Mouse (Mus musculus) MEL (cell line): ENCODE data around the gene Col18a1. TPM values are rescaled to one million over a fixed set of nuclear protein-coding genes. Genes with fewer than 3 reads are reported as not detected.
"Not testable (repeated sequence)": the region's sequence is repeated elsewhere in the genome, so short reads cannot be mapped to it uniquely, and the experiment has no call there.

ENCODE experiments used
- DNase-seq: peaks from one replicate; pipeline ENCODE4 v3.0.0; 2011; ENCODE audit warnings: low read depth, low spot score
- H3K27ac ChIP-seq: 2 replicates; pipeline ENCODE4 v1.5.1; 2012; ENCODE audit warnings: low read depth, mild to moderate bottlenecking, control low read depth, low read length, moderate library complexity; ENCODE audit not compliant: control insufficient read depth
- H3K27me3 ChIP-seq, 2 experiments: fragments of 150-350 bp in 1 of 2; sonication (generic) in 1 of 2; 2 replicates each; pipeline ENCODE4 v1.6.1; 2012; ENCODE audit warnings: low read length in 2 of 2, mild to moderate bottlenecking in 2 of 2, improper control_type of control experiment in 1 of 2, moderate library complexity in 1 of 2; ENCODE audit not compliant: insufficient read depth in 2 of 2, control insufficient read depth in 1 of 2
- H3K36me3 ChIP-seq, 2 experiments: 2 replicates each; pipeline ENCODE4 v1.6.1; 2012 to 2014; ENCODE audit warnings: low read length in 2 of 2, improper control_type of control experiment in 1 of 2, inconsistent platforms in 1 of 2, mild to moderate bottlenecking in 1 of 2; ENCODE audit not compliant: insufficient read depth in 2 of 2, control insufficient read depth in 1 of 2
- H3K4me1 ChIP-seq, 2 experiments: fragments of 150-350 bp in 1 of 2; sonication (generic) in 1 of 2; 2 replicates each; pipeline ENCODE4 v1.6.1; 2012; ENCODE audit warnings: low read length in 2 of 2, improper control_type of control experiment in 1 of 2, mild to moderate bottlenecking in 1 of 2; ENCODE audit not compliant: insufficient read depth in 2 of 2, control insufficient read depth in 1 of 2
- H3K4me3 ChIP-seq, 2 experiments: fragments of 150-350 bp in 1 of 2; sonication (generic) in 1 of 2; 2 replicates each; pipeline ENCODE4 v1.5.1; 2012; ENCODE audit warnings: low read depth in 2 of 2, low read length in 2 of 2, mild to moderate bottlenecking in 2 of 2, moderate library complexity in 2 of 2, control low read depth in 1 of 2, improper control_type of control experiment in 1 of 2; ENCODE audit not compliant: control insufficient read depth in 1 of 2, insufficient read depth in 1 of 2
- H3K79me2 ChIP-seq: 2 replicates; pipeline ENCODE4 v1.6.1; 2012; ENCODE audit warnings: mild to moderate bottlenecking, low read length, moderate library complexity; ENCODE audit not compliant: control insufficient read depth, poor library complexity, insufficient read depth
- H3K9ac ChIP-seq: 2 replicates; pipeline ENCODE4 v1.6.1; 2012; ENCODE audit warnings: low read depth, mild to moderate bottlenecking, control low read depth, low read length, moderate library complexity; ENCODE audit not compliant: control insufficient read depth, poor library complexity, severe bottlenecking
- H3K9me3 ChIP-seq: fragments of 150-350 bp; sonication (generic); replicated peaks from 2 replicates; pipeline ENCODE4 v1.6.1; 2012; ENCODE audit warnings: mild to moderate bottlenecking, low read length, improper control_type of control experiment, moderate library complexity; ENCODE audit not compliant: insufficient read depth
- CHD1 ChIP-seq: IDR thresholded peaks from 2 replicates; pipeline ENCODE4 v1.6.1; 2012; ENCODE audit warnings: low read depth, mild to moderate bottlenecking, inconsistent platforms, low read length, improper control_type of control experiment
- CTCF ChIP-seq, 3 experiments: IDR thresholded peaks in 2 of 3; conservative IDR thresholded peaks in 1 of 3; 2 replicates each; pipeline ENCODE4 v1.5.1; 2011 to 2012; ENCODE audit warnings: low read length in 3 of 3, low read depth in 2 of 3, mild to moderate bottlenecking in 2 of 3, improper control_type of control experiment in 1 of 3, inconsistent platforms in 1 of 3, mixed read lengths in 1 of 3, moderate library complexity in 1 of 3; ENCODE audit not compliant: control insufficient read depth in 1 of 3, insufficient read depth in 1 of 3, poor library complexity in 1 of 3, severe bottlenecking in 1 of 3
- EP300 ChIP-seq, 2 experiments: IDR thresholded peaks; 2 replicates each; pipeline ENCODE4 v1.6.1; 2011; ENCODE audit warnings: improper control_type of control experiment in 2 of 2, low read length in 2 of 2, low read depth in 1 of 2, mild to moderate bottlenecking in 1 of 2
- ETS1 ChIP-seq: IDR thresholded peaks from 2 replicates; pipeline ENCODE4 v1.6.1; 2012; ENCODE audit warnings: low read depth, mild to moderate bottlenecking, inconsistent platforms, low read length, improper control_type of control experiment, moderate library complexity
- GABPA ChIP-seq: IDR thresholded peaks from 2 replicates; pipeline ENCODE4 v1.6.1; 2012; ENCODE audit warnings: low read depth, mild to moderate bottlenecking, inconsistent platforms, low read length, improper control_type of control experiment, moderate library complexity
- JUND ChIP-seq: IDR thresholded peaks from 2 replicates; pipeline ENCODE4 v1.6.1; 2011; ENCODE audit warnings: low read depth, mild to moderate bottlenecking, improper control_type of control experiment, low read length
- MAZ ChIP-seq: IDR thresholded peaks from 2 replicates; pipeline ENCODE4 v1.6.1; 2012; ENCODE audit warnings: low read depth, mild to moderate bottlenecking, inconsistent platforms, low read length, improper control_type of control experiment
- MXI1 ChIP-seq: IDR thresholded peaks from 2 replicates; pipeline ENCODE4 v1.6.1; 2011; ENCODE audit warnings: mild to moderate bottlenecking, low read depth, low read length, improper control_type of control experiment
- POLR2A ChIP-seq, 2 experiments: IDR thresholded peaks; 2 replicates each; pipeline ENCODE4 v1.6.1; 2011 to 2012; ENCODE audit warnings: low read length in 2 of 2, mild to moderate bottlenecking in 2 of 2, control low read depth in 1 of 2, improper control_type of control experiment in 1 of 2, low read depth in 1 of 2, moderate library complexity in 1 of 2; ENCODE audit not compliant: control insufficient read depth in 1 of 2, insufficient read depth in 1 of 2, poor library complexity in 1 of 2
- POLR2AphosphoS5 ChIP-seq: IDR thresholded peaks from 2 replicates; pipeline ENCODE4 v1.6.1; 2012; ENCODE audit warnings: low read depth, borderline replicate concordance, mild to moderate bottlenecking, inconsistent platforms, low read length, moderate library complexity, mixed read lengths
- RAD21 ChIP-seq: IDR thresholded peaks from 2 replicates; pipeline ENCODE4 v1.6.1; 2011; ENCODE audit warnings: mild to moderate bottlenecking, low read depth, low read length, improper control_type of control experiment
- SMC3 ChIP-seq: IDR thresholded peaks from 2 replicates; pipeline ENCODE4 v1.6.1; 2011; ENCODE audit warnings: low read depth, low read length, improper control_type of control experiment
- TAL1 ChIP-seq: IDR thresholded peaks from 2 replicates; pipeline ENCODE4 v1.6.1; 2012; ENCODE audit warnings: mild to moderate bottlenecking, inconsistent platforms, low read length, moderate library complexity, mixed read lengths
- TCF12 ChIP-seq: IDR thresholded peaks from 2 replicates; pipeline ENCODE4 v1.6.1; 2014; ENCODE audit warnings: low read depth, mild to moderate bottlenecking, inconsistent platforms, low read length, improper control_type of control experiment, moderate library complexity
- USF2 ChIP-seq, 2 experiments: IDR thresholded peaks; 2 replicates each; pipeline ENCODE4 v1.6.1; 2011 to 2012; ENCODE audit warnings: improper control_type of control experiment in 2 of 2, low read length in 2 of 2, borderline replicate concordance in 1 of 2, inconsistent platforms in 1 of 2, low read depth in 1 of 2, mild to moderate bottlenecking in 1 of 2; ENCODE audit not compliant: insufficient read depth in 1 of 2
- polyA plus RNA-seq, 2 experiments: library from polyadenylated mRNA; stranded (reverse) in 1 of 2; unstranded in 1 of 2; fragments of >175 nt in 1 of 2; fragments of >200 nt in 1 of 2; gene quantifications; 2 replicates each; pipeline versions ENCODE4 v1.2.1 to v1.2.4; 2012; ENCODE audit warnings: low replicate concordance in 2 of 2, low read depth in 1 of 2; ENCODE audit not compliant: insufficient read length in 2 of 2, insufficient read depth in 1 of 2, missing spikeins in 1 of 2
- total RNA-seq: library from RNA; depleted of rRNA; stranded (reverse); fragments of 300-350 nt; gene quantifications from 2 replicates; pipeline ENCODE4 v1.2.3, GENCODE M21; 2012

The Col18a1 gene
- total and polyA plus RNA-seq, 3 experiments = 0.46 to 1.3 TPM; not detected in 1

- peaks cover 0 to 6% of the 10 kb centered on the region in 2 experiments; a peak in 2 of 4 replicates for H3K36me3 ChIP-seq
Measured at GRCm38 (mm10) chr10:77136205-77136604, 30.1 kb downstream of the Col18a1 start.

DNA sequence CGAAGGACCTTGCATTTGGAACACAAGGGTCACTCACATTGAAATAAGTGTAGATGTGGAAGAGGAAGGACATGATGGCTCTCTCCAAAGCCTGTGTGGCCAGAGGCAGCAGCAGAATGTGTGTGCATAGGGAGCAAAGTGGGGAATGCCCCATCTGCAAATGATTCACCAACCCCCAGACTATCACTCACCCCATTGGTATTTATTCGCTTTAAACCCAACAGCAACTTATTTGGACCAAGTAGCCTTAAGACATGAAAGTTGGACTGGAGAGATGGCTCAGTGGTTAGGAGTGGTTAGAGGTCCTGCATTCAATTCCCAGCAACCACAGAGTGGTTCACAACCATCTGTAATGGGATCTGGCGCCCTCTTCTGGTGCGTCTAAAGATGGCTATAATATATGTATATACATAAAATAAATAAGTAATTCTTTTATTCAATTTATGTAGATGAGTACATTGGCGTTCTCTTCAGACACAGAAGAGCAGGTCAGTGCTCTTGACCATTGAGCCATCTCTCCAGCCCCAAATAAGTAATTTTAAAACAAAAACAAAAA, 31.0 kb downstream of the Col18a1 start:
- Histone ChIP-seq H3K9me3 (no peaks in the 10 kb centered on the region), H3K4me1 (peaks cover 0 to 9% of the 10 kb centered on the region in 2 experiments)
- peak; percentile 48 for DNase-seq

More at GRCm38 (mm10) chr10:77136205-77136604, 30.1 kb downstream of the Col18a1 start:
- no peak overlapping the region for H3K9ac ChIP-seq
- TF ChIP-seq MAZ (no peak), USF2 (IDR thresholded peaks at IDR 0.05; ENCODE audit: borderline replicate concordance in 1 of 2, insufficient read depth in 1 of 2, low read depth in 1 of 2, low read length in 2 of 2) (no peak), JUND (no peak), EP300 (IDR thresholded peaks at IDR 0.05; ENCODE audit: low read depth in 1 of 2, low read length in 2 of 2) (no peak), POLR2A (IDR thresholded peaks at IDR 0.05; ENCODE audit: control insufficient read depth in 1 of 2, insufficient read depth in 1 of 2, low read depth in 1 of 2, low read length in 2 of 2, poor library complexity in 1 of 2) (no peak), TAL1 (no peak), ETS1 (no peak), TCF12 (no peak)
- TF ChIP-seq, all 39 proteins: peak for 0
- no peaks in the 10 kb centered on the region for H3K79me2 ChIP-seq
- DNase-seq = no peak
- H3K4me3 ChIP-seq = no peak overlapping the region
- peaks cover 0 to 9% of the 10 kb centered on the region in 2 experiments for H3K4me1 ChIP-seq
- no peak overlapping the region for H3K27ac ChIP-seq
- no peaks in the 10 kb centered on the region for H3K27me3 ChIP-seq
- H3K9me3 ChIP-seq = no peaks in the 10 kb centered on the region

GRCm38 (mm10) chr10:77134807-77135152, 31.6 kb downstream of the Col18a1 start:
- H3K27ac ChIP-seq = peak overlapping the region; percentile 20; the same call in 1 of the 2 replicates
- H3K79me2 ChIP-seq, H3K4me1 ChIP-seq, DNase-seq, H3K27me3 ChIP-seq, H3K36me3 ChIP-seq, H3K9me3 ChIP-seq: not testable (repeated sequence)
- H3K9ac ChIP-seq = 0 out of 2 replicates have a peak overlapping the region, but pooled peaks have one; percentile 9
- H3K4me3 ChIP-seq = peak overlapping the region; percentile 0 to 23; a peak in 1 of 4 replicates

More for the DNA sequence above, 31.0 kb downstream of the Col18a1 start:
- Histone ChIP-seq H3K9ac (no peak overlapping the region), H3K27me3 (no peaks in the 10 kb centered on the region), H3K79me2 (no peaks in the 10 kb centered on the region), H3K36me3 (peaks cover 0 to 6% of the 10 kb centered on the region in 2 experiments; a peak in 2 of 4 replicates), H3K27ac (no peak overlapping the region)
- TF ChIP-seq POLR2AphosphoS5 (no peak), POLR2A (IDR thresholded peaks at IDR 0.05; ENCODE audit: control insufficient read depth in 1 of 2, insufficient read depth in 1 of 2, low read depth in 1 of 2, low read length in 2 of 2, poor library complexity in 1 of 2) (no peak), RAD21 (0 out of 2 replicates have a peak, but pooled peaks have one; percentile 2), MAZ (no peak), MXI1 (0 out of 2 replicates have a peak, but pooled peaks have one; percentile 12), JUND (no peak), SMC3 (peak; percentile 26; the same call in 1 of the 2 replicates), GABPA (no peak), USF2 (IDR thresholded peaks at IDR 0.05; ENCODE audit: borderline replicate concordance in 1 of 2, insufficient read depth in 1 of 2, low read depth in 1 of 2, low read length in 2 of 2) (no peak), CTCF (IDR thresholded peaks at IDR 0.05 in 2 of 3, conservative IDR thresholded peaks at IDR 0.05 in 1 of 3; ENCODE audit: control insufficient read depth in 1 of 3, insufficient read depth in 1 of 3, low read depth in 2 of 3, low read length in 3 of 3, poor library complexity in 1 of 3, severe bottlenecking in 1 of 3) (peak; percentile 38 to 48 (median 39)), CHD1 (no peak)
- TF ChIP-seq, all 39 proteins: peak for 4
- H3K4me3 ChIP-seq = no peak overlapping the region
